Mouse (Mus musculus) liver, embryonic 13.5 days (tissue): Measurements from ENCODE around the gene Hsf2bp. TPM values are rescaled to one million over a fixed set of nuclear protein-coding genes. Genes with fewer than 3 reads are reported as not detected.
"Not testable (repeated sequence)": the region's sequence is repeated elsewhere in the genome, so short reads cannot be mapped to it uniquely, and the experiment has no call there.

Source experiments
- ATAC-seq: fragments of 200-750 bp; cut with Nextera tagmentation; 2 replicates; pipeline ENCODE4 v1.8.0; 2017; ENCODE audit warnings: low read depth, mild to moderate bottlenecking, moderate number of reproducible peaks, moderate library complexity
- DNase-seq: peaks from one replicate; pipeline ENCODE4 v3.0.0; 2022
- H3K27ac ChIP-seq: fragments of 300-500 bp; sonication (generic); 2 replicates; pipeline ENCODE4 v1.5.1; 2015; ENCODE audit warnings: moderate library complexity, mild to moderate bottlenecking, inconsistent platforms
- H3K27me3 ChIP-seq: fragments of 300-500 bp; sonication (generic); 2 replicates; pipeline ENCODE4 v1.6.1; 2015; ENCODE audit warnings: mild to moderate bottlenecking, inconsistent platforms
- H3K36me3 ChIP-seq: fragments of 300-500 bp; sonication (generic); 2 replicates; pipeline ENCODE4 v1.6.1; 2015; ENCODE audit warnings: mild to moderate bottlenecking, inconsistent platforms
- H3K4me1 ChIP-seq: fragments of 300-500 bp; sonication (generic); replicated peaks from 2 replicates; pipeline ENCODE4 v1.6.1; 2015; ENCODE audit warnings: inconsistent platforms
- H3K4me2 ChIP-seq: fragments of 300-500 bp; sonication (generic); 2 replicates; pipeline ENCODE4 v1.6.1; 2015; ENCODE audit warnings: inconsistent platforms, mild to moderate bottlenecking, moderate library complexity
- H3K4me3 ChIP-seq: fragments of 300-500 bp; sonication (generic); replicated peaks from 2 replicates; pipeline ENCODE4 v1.5.1; 2015; ENCODE audit warnings: mild to moderate bottlenecking, inconsistent platforms
- H3K9ac ChIP-seq: fragments of 300-500 bp; sonication (generic); 2 replicates; pipeline ENCODE4 v1.6.1; 2015; ENCODE audit warnings: mild to moderate bottlenecking, inconsistent platforms
- H3K9me3 ChIP-seq: fragments of 300-500 bp; sonication (generic); replicated peaks from 2 replicates; pipeline ENCODE4 v1.6.1; 2016; ENCODE audit warnings: inconsistent platforms
- WGBS: fragments of 180-500 bp; shearing (Covaris S2); methylation state at CpG from one replicate; pipeline ENCODE4 v1.1.7; 2015; ENCODE audit not compliant: insufficient replicate concordance; 5-methylcytosine and 5-hydroxymethylcytosine counted together
- polyA plus RNA-seq: library from polyadenylated mRNA; unstranded; fragments of >200 nt; fragmentation: Nextera tagmentation; extraction: Ambion mirVana; gene quantifications from 2 replicates; pipeline ENCODE4 v1.2.1, GENCODE M21; 2015

Gene Hsf2bp
- 0.15 and 0.25 TPM in 2 replicates for polyA plus RNA-seq

- H3K36me3 ChIP-seq = 0 out of 2 replicates have a peak, but pooled peaks cover 9% of the 10 kb centered on the region
- ATAC-seq = peak; percentile 86
- 5% methylated on average over 52 of the region's 52 CpGs for WGBS
- peaks cover 43% of the 10 kb centered on the region for H3K4me1 ChIP-seq
- no peaks in the 10 kb centered on the region for H3K27me3 ChIP-seq
- H3K9me3 ChIP-seq = no peaks in the 10 kb centered on the region
- H3K4me3 ChIP-seq = peak within 1 kb of the TSS; percentile 90
- DNase-seq = peak; percentile 48
- peak within 1 kb of the TSS; percentile 80 for H3K9ac ChIP-seq
- peak within 1 kb of the TSS; percentile 89 for H3K4me2 ChIP-seq
- peak within 1 kb of the TSS; percentile 73 for H3K27ac ChIP-seq
Observed at GRCm38 (mm10) chr17:32035609-32036508, at the start of gene Hsf2bp, which contains the start of gene Rrp1b. Hsf2bp (minus strand) TSS chr17:32036349. Rrp1b (plus strand) TSS chr17:32036100.

DNA sequence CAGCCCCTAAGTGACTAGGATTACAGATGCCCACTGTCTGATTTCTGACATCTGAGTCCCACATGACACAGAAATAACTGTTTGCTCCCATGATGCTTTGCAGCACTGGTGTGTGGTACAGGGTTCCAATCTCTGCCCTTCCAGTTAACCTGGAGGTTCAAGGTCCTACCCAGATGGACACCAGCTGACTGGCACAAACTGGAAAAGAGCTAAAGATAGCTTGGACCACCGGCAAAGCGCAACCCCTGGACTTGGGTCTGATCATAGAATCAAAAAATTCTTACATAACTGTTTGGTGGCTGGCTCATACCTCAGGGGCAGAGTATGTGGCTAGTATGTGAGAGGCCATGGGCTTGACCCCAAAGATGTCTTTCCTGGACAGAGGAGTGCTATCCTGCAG, 47.2 kb upstream of the Hsf2bp start:
- 98% methylated on average over 2 of the region's 2 CpGs for WGBS
- Histone ChIP-seq H3K4me2 (no peak overlapping the region), H3K36me3 (no peaks in the 10 kb centered on the region), H3K27ac (no peak overlapping the region), H3K4me3 (no peak overlapping the region), H3K4me1 (peaks cover 17% of the 10 kb centered on the region), H3K27me3 (0 out of 2 replicates have a peak, but pooled peaks cover 6% of the 10 kb centered on the region), H3K9ac (no peak overlapping the region), H3K9me3 (no peaks in the 10 kb centered on the region)
- no peak for DNase-seq
- ATAC-seq = no peak

GRCm38 (mm10) chr17:32075164-32075563, 39.0 kb upstream of the Hsf2bp start:
- peak; percentile 37 for DNase-seq
- ATAC-seq = 0 out of 2 replicates have a peak, but pooled peaks have one; percentile 35

GRCm38 (mm10) chr17:32074658-32075057, 38.5 kb upstream of the Hsf2bp start:
- H3K27me3 ChIP-seq = 0 out of 2 replicates have a peak, but pooled peaks cover 10% of the 10 kb centered on the region
- DNase-seq = no peak
- peaks cover 25% of the 10 kb centered on the region for H3K4me1 ChIP-seq
- H3K36me3 ChIP-seq = no peaks in the 10 kb centered on the region
- 48% methylated on average over 4 of the region's 4 CpGs for WGBS
- ATAC-seq = no peak
- peak overlapping the region; percentile 11; the same call in 1 of the 2 replicates for H3K9ac ChIP-seq
- H3K9me3 ChIP-seq = no peaks in the 10 kb centered on the region
- H3K4me2 ChIP-seq = no peak overlapping the region
- H3K4me3 ChIP-seq = no peak overlapping the region
- no peak overlapping the region for H3K27ac ChIP-seq

More at GRCm38 (mm10) chr17:32075164-32075563, 39.0 kb upstream of the Hsf2bp start:
- 3% methylated on average over 2 of the region's 2 CpGs for WGBS
- Histone ChIP-seq H3K4me2 (no peak overlapping the region), H3K9me3 (no peaks in the 10 kb centered on the region), H3K36me3 (no peaks in the 10 kb centered on the region), H3K27ac (no peak overlapping the region), H3K9ac (no peak overlapping the region), H3K4me1 (peaks cover 25% of the 10 kb centered on the region), H3K27me3 (0 out of 2 replicates have a peak, but pooled peaks cover 10% of the 10 kb centered on the region), H3K4me3 (no peak overlapping the region)

DNA sequence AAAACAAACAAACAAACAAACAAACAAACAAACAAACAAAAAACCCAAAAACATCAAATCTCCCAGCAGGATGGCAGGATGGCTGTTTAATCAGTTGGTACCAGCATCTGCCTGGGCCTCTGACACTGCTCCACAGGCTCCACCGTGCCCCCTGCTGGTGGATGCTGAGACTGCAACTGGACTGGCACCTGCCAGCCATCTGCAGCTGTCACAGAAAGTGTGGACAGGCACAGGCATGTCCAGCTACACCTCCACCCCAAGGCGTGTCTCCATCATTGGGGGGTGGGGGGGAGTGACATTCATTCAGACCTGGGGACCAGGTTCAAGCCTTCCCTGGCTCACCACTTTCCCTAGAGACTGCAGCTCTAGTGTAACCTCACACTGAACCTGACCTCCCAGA, 37.2 kb upstream of the Hsf2bp start:
- Histone ChIP-seq H3K27ac (no peak overlapping the region), H3K4me2 (no peak overlapping the region), H3K4me3 (no peak overlapping the region), H3K4me1 (peaks cover 36% of the 10 kb centered on the region), H3K36me3 (no peaks in the 10 kb centered on the region), H3K9me3 (no peaks in the 10 kb centered on the region), H3K27me3 (0 out of 2 replicates have a peak, but pooled peaks cover 7% of the 10 kb centered on the region), H3K9ac (no peak overlapping the region)
- peak; percentile 41; the same call in 1 of the 2 replicates for ATAC-seq
- DNase-seq = peak; percentile 79
- 0% methylated on average over 2 of the region's 2 CpGs for WGBS

DNA sequence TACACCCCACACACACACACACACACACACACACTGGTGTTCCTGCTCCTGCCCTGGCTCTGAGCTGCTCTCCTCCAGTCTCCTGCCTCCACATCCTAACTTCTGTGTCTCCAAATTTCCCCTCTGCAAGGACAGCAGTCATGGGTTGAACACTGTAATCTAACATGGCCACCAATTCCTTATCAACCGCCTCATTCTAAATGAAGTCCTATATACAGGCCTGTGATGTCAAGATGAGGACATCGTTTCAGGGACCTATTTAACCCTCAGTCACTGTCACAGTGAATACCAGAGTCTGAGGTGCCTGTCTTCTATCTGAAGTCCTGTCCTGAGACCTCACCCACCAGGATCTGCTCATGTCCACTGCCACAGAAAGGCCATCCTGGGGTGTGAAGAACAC, 32.7 kb upstream of the Hsf2bp start:
- no peaks in the 10 kb centered on the region for H3K9me3 ChIP-seq
- no peak overlapping the region for H3K4me3 ChIP-seq
- no peaks in the 10 kb centered on the region for H3K36me3 ChIP-seq
- H3K27ac ChIP-seq = no peak overlapping the region
- ATAC-seq (peak; percentile 63), DNase-seq (no peak)
- H3K27me3 ChIP-seq = no peaks in the 10 kb centered on the region
- H3K9ac ChIP-seq = no peak overlapping the region
- 36% methylated on average over 2 of the region's 2 CpGs for WGBS
- no peak overlapping the region for H3K4me2 ChIP-seq
- peaks cover 20% of the 10 kb centered on the region for H3K4me1 ChIP-seq

GRCm38 (mm10) chr17:32068381-32068780, 32.2 kb upstream of the Hsf2bp start:
- Histone ChIP-seq H3K27ac (no peak overlapping the region), H3K4me2 (no peak overlapping the region), H3K36me3 (no peaks in the 10 kb centered on the region), H3K9me3 (no peaks in the 10 kb centered on the region), H3K9ac (no peak overlapping the region), H3K4me3 (no peak overlapping the region), H3K27me3 (no peaks in the 10 kb centered on the region), H3K4me1 (peaks cover 16% of the 10 kb centered on the region)
- WGBS = 62% methylated on average over 11 of the region's 11 CpGs
- DNase-seq = no peak
- no peak; the same call in 1 of the 2 replicates for ATAC-seq

GRCm38 (mm10) chr17:32067541-32067940, 31.4 kb upstream of the Hsf2bp start:
- WGBS = 51% methylated on average over 9 of the region's 9 CpGs
- no peak for ATAC-seq
- H3K9me3 ChIP-seq = no peaks in the 10 kb centered on the region

GRCm38 (mm10) chr17:32064762-32065161, 28.6 kb upstream of the Hsf2bp start:
- H3K4me1 ChIP-seq = peaks cover 12% of the 10 kb centered on the region
- H3K9ac ChIP-seq, H3K4me3 ChIP-seq, H3K27ac ChIP-seq, H3K27me3 ChIP-seq, DNase-seq, H3K4me2 ChIP-seq, ATAC-seq, H3K9me3 ChIP-seq: not testable (repeated sequence)
- H3K36me3 ChIP-seq = peaks cover 25% of the 10 kb centered on the region
- 58% methylated on average over 8 of the region's 8 CpGs for WGBS

More at GRCm38 (mm10) chr17:32067541-32067940, 31.4 kb upstream of the Hsf2bp start:
- no peak for DNase-seq
- H3K4me2 ChIP-seq = no peak overlapping the region
- no peak overlapping the region for H3K4me3 ChIP-seq
- H3K27ac ChIP-seq = no peak overlapping the region
- peaks cover 12% of the 10 kb centered on the region for H3K4me1 ChIP-seq
- H3K9ac ChIP-seq = no peak overlapping the region
- no peaks in the 10 kb centered on the region for H3K36me3 ChIP-seq
- no peaks in the 10 kb centered on the region for H3K27me3 ChIP-seq

DNA sequence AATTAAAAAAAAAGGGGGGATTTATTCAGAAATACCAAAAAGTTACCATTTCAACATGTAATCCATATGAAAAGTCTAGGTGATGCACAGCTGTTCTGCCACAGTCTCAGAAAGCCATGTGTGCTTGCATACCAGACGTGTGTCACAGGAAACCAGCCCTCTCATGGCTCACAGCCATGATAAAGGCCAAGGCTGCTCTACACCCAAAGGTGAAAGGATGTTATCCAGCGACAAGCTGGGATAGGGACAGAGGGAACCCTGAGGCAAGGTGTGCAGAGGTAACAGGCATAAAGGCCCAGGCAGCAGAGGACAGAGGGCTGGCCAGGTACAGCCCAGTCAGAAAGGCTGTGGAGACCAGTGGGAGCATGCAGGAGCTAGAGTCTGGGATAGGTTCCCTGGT, 27.5 kb upstream of the Hsf2bp start:
- Histone ChIP-seq H3K27ac (no peak overlapping the region), H3K36me3 (peaks cover 36% of the 10 kb centered on the region)
- 48% methylated on average over 2 of the region's 2 CpGs for WGBS

GRCm38 (mm10) chr17:32061219-32061618, 25.1 kb upstream of the Hsf2bp start:
- no peaks in the 10 kb centered on the region for H3K27me3 ChIP-seq
- H3K9me3 ChIP-seq = no peaks in the 10 kb centered on the region
- H3K4me3 ChIP-seq = no peak overlapping the region
- 92% methylated on average over 14 of the region's 14 CpGs for WGBS
- no peaks in the 10 kb centered on the region for H3K4me1 ChIP-seq
- ATAC-seq (no peak), DNase-seq (no peak)
- peaks cover 61% of the 10 kb centered on the region for H3K36me3 ChIP-seq
- no peak overlapping the region for H3K9ac ChIP-seq
- H3K4me2 ChIP-seq = no peak overlapping the region
- H3K27ac ChIP-seq = no peak overlapping the region

More for the DNA sequence above, 27.5 kb upstream of the Hsf2bp start:
- Histone ChIP-seq H3K9ac (no peak overlapping the region), H3K4me1 (peaks cover 4% of the 10 kb centered on the region), H3K27me3 (no peaks in the 10 kb centered on the region), H3K9me3 (no peaks in the 10 kb centered on the region), H3K4me2 (no peak overlapping the region), H3K4me3 (no peak overlapping the region)
- no peak for DNase-seq
- ATAC-seq = no peak
